Mouse (Mus musculus): Measurements from ENCODE around the gene St3gal4. TPM values are rescaled to one million over a fixed set of nuclear protein-coding genes. Genes with fewer than 3 reads are reported as not detected.
A peak's percentile ranks its signal among the peaks of the same experiment; 100 is the strongest.

Gene St3gal4
- total and polyA plus RNA-seq, 2 experiments: 26.5 to 74.6 TPM

GRCm38 (mm10) chr9:35131637-35132397 lies 12.7 kb upstream of the St3gal4 start:
- DNase-seq (ENCODE audit: extremely low read depth, low read depth, low spot score): no peak
- H3K4me1 ChIP-seq (ENCODE audit: control insufficient read depth, insufficient read depth, low read length): peaks cover 40% of the 10 kb centered on the region
- no peaks in the 10 kb centered on the region for H3K27me3 ChIP-seq (ENCODE audit: control insufficient read depth, insufficient read depth, low read length)
- no peaks in the 10 kb centered on the region for H3K36me3 ChIP-seq (ENCODE audit: control insufficient read depth, insufficient read depth, low read length)
- no peak overlapping the region for H3K9ac ChIP-seq (ENCODE audit: low read depth, low read length)
- H3K79me2 ChIP-seq (ENCODE audit: control insufficient read depth, insufficient read depth, low read length): no peaks in the 10 kb centered on the region
- TF ChIP-seq CTCF (IDR thresholded peaks at IDR 0.05; ENCODE audit: low read depth, low read length) (no peak), POLR2A (IDR thresholded peaks at IDR 0.05; ENCODE audit: extremely low read depth, insufficient read depth, low read length) (no peak)
- no peak overlapping the region for H3K4me3 ChIP-seq (ENCODE audit: insufficient read depth, low read depth, low read length)
- 83% methylated on average over 16 of the region's 16 CpGs for WGBS
- H3K27ac ChIP-seq (replicated peaks; ENCODE audit: insufficient read depth, low read depth, low read length): peak overlapping the region; percentile 27

- no peaks in the 10 kb centered on the region for H3K36me3 ChIP-seq (ENCODE audit: control insufficient read depth, insufficient read depth, low read length)
Measured at GRCm38 (mm10) chr9:35128995-35129418, 9.9 kb upstream of the St3gal4 start.

GRCm38 (mm10) chr9:35128564-35128963 lies 9.5 kb upstream of the St3gal4 start:
- H3K4me1 ChIP-seq (ENCODE audit: control insufficient read depth, insufficient read depth, low read length): peaks cover 50% of the 10 kb centered on the region
- H3K27ac ChIP-seq (replicated peaks; ENCODE audit: insufficient read depth, low read depth, low read length): peak overlapping the region; percentile 99

More at GRCm38 (mm10) chr9:35128995-35129418, 9.9 kb upstream of the St3gal4 start:
- Histone ChIP-seq H3K4me1 (ENCODE audit: control insufficient read depth, insufficient read depth, low read length) (peaks cover 53% of the 10 kb centered on the region), H3K79me2 (ENCODE audit: control insufficient read depth, insufficient read depth, low read length) (no peaks in the 10 kb centered on the region), H3K4me3 (ENCODE audit: insufficient read depth, low read depth, low read length) (peak overlapping the region; percentile 62), H3K9ac (ENCODE audit: low read depth, low read length) (peak overlapping the region; percentile 90), H3K27ac (replicated peaks; ENCODE audit: insufficient read depth, low read depth, low read length) (peak overlapping the region; percentile 99), H3K27me3 (ENCODE audit: control insufficient read depth, insufficient read depth, low read length) (no peaks in the 10 kb centered on the region)
- TF ChIP-seq POLR2A (IDR thresholded peaks at IDR 0.05; ENCODE audit: extremely low read depth, insufficient read depth, low read length) (no peak; the same call in 1 of the 2 replicates), CTCF (IDR thresholded peaks at IDR 0.05; ENCODE audit: low read depth, low read length) (no peak)
- WGBS: 17% methylated on average over 9 of the region's 9 CpGs
- DNase-seq (ENCODE audit: extremely low read depth, low read depth, low spot score): peak; percentile 80

GRCm38 (mm10) chr9:35127561-35127960 lies 8.5 kb upstream of the St3gal4 start:
- H3K4me1 ChIP-seq (ENCODE audit: control insufficient read depth, insufficient read depth, low read length): peaks cover 60% of the 10 kb centered on the region
- H3K4me3 ChIP-seq (ENCODE audit: insufficient read depth, low read depth, low read length): peak overlapping the region; percentile 62
- H3K27me3 ChIP-seq (ENCODE audit: control insufficient read depth, insufficient read depth, low read length): no peaks in the 10 kb centered on the region
- H3K9ac ChIP-seq (ENCODE audit: low read depth, low read length): peak overlapping the region; percentile 90
- no peaks in the 10 kb centered on the region for H3K36me3 ChIP-seq (ENCODE audit: control insufficient read depth, insufficient read depth, low read length)
- TF ChIP-seq CTCF (IDR thresholded peaks at IDR 0.05; ENCODE audit: low read depth, low read length): no peak
- peak; percentile 24; the same call in 1 of the 2 replicates for TF ChIP-seq POLR2A (IDR thresholded peaks at IDR 0.05; ENCODE audit: extremely low read depth, insufficient read depth, low read length)
- peak overlapping the region; percentile 99 for H3K27ac ChIP-seq (replicated peaks; ENCODE audit: insufficient read depth, low read depth, low read length)
- no peaks in the 10 kb centered on the region for H3K79me2 ChIP-seq (ENCODE audit: control insufficient read depth, insufficient read depth, low read length)
- 14% methylated on average over 5 of the region's 5 CpGs for WGBS
- DNase-seq (ENCODE audit: extremely low read depth, low read depth, low spot score): peak; percentile 98

More at GRCm38 (mm10) chr9:35128564-35128963, 9.5 kb upstream of the St3gal4 start:
- H3K36me3 ChIP-seq (ENCODE audit: control insufficient read depth, insufficient read depth, low read length): no peaks in the 10 kb centered on the region
- H3K4me3 ChIP-seq (ENCODE audit: insufficient read depth, low read depth, low read length): peak overlapping the region; percentile 62
- H3K79me2 ChIP-seq (ENCODE audit: control insufficient read depth, insufficient read depth, low read length): no peaks in the 10 kb centered on the region
- TF ChIP-seq CTCF (IDR thresholded peaks at IDR 0.05; ENCODE audit: low read depth, low read length): no peak
- TF ChIP-seq POLR2A (IDR thresholded peaks at IDR 0.05; ENCODE audit: extremely low read depth, insufficient read depth, low read length): no peak
- H3K9ac ChIP-seq (ENCODE audit: low read depth, low read length): peak overlapping the region; percentile 90
- WGBS: 25% methylated on average over 3 of the region's 3 CpGs
- DNase-seq (ENCODE audit: extremely low read depth, low read depth, low spot score): peak; percentile 71
- no peaks in the 10 kb centered on the region for H3K27me3 ChIP-seq (ENCODE audit: control insufficient read depth, insufficient read depth, low read length)

- 3% methylated on average over 6 of the region's 6 CpGs for WGBS
- Histone ChIP-seq H3K27me3 (ENCODE audit: control insufficient read depth, insufficient read depth, low read length) (no peaks in the 10 kb centered on the region), H3K27ac (replicated peaks; ENCODE audit: insufficient read depth, low read depth, low read length) (peak overlapping the region; percentile 99), H3K4me3 (ENCODE audit: insufficient read depth, low read depth, low read length) (no peak overlapping the region), H3K4me1 (ENCODE audit: control insufficient read depth, insufficient read depth, low read length) (peaks cover 64% of the 10 kb centered on the region), H3K9ac (ENCODE audit: low read depth, low read length) (peak overlapping the region; percentile 75), H3K79me2 (ENCODE audit: control insufficient read depth, insufficient read depth, low read length) (no peaks in the 10 kb centered on the region), H3K36me3 (ENCODE audit: control insufficient read depth, insufficient read depth, low read length) (no peaks in the 10 kb centered on the region)
- DNase-seq (ENCODE audit: extremely low read depth, low read depth, low spot score): peak; percentile 97
- TF ChIP-seq POLR2A (IDR thresholded peaks at IDR 0.05; ENCODE audit: extremely low read depth, insufficient read depth, low read length) (no peak), CTCF (IDR thresholded peaks at IDR 0.05; ENCODE audit: low read depth, low read length) (no peak)
Measured at GRCm38 (mm10) chr9:35127147-35127546, 8.1 kb upstream of the St3gal4 start.

- H3K36me3 ChIP-seq (ENCODE audit: control insufficient read depth, insufficient read depth, low read length): no peaks in the 10 kb centered on the region
Measured at GRCm38 (mm10) chr9:35124678-35124955, 5.5 kb upstream of the St3gal4 start.

More at GRCm38 (mm10) chr9:35124678-35124955, 5.5 kb upstream of the St3gal4 start:
- Histone ChIP-seq H3K4me3 (ENCODE audit: insufficient read depth, low read depth, low read length) (no peak overlapping the region), H3K4me1 (ENCODE audit: control insufficient read depth, insufficient read depth, low read length) (peaks cover 66% of the 10 kb centered on the region), H3K27ac (replicated peaks; ENCODE audit: insufficient read depth, low read depth, low read length) (peak overlapping the region; percentile 99), H3K9ac (ENCODE audit: low read depth, low read length) (peak overlapping the region; percentile 24; the same call in 1 of the 2 replicates), H3K79me2 (ENCODE audit: control insufficient read depth, insufficient read depth, low read length) (no peaks in the 10 kb centered on the region), H3K27me3 (ENCODE audit: control insufficient read depth, insufficient read depth, low read length) (no peaks in the 10 kb centered on the region)
- DNase-seq (ENCODE audit: extremely low read depth, low read depth, low spot score): no peak
- 53% methylated on average over 8 of the region's 8 CpGs for WGBS
- no peak for TF ChIP-seq POLR2A (IDR thresholded peaks at IDR 0.05; ENCODE audit: extremely low read depth, insufficient read depth, low read length)

All from liver, adult 2 months (tissue).